Mouse (Mus musculus) limb, embryonic 11.5 days (tissue): ENCODE results near the gene Calr4. TPM values are rescaled to one million over a fixed set of nuclear protein-coding genes. Genes with fewer than 3 reads are reported as not detected.

Experiments used
- ATAC-seq: fragments of 200-750 bp; cut with Nextera tagmentation; 2 replicates; pipeline ENCODE4 v1.8.0; 2017; ENCODE audit warnings: low read depth; ENCODE audit not compliant: insufficient number of reproducible peaks, low FRiP score, low TSS enrichment
- DNase-seq: peaks from one replicate; pipeline ENCODE4 v3.0.0-alpha.2; 2015; ENCODE audit warnings: low spot score
- H3K27ac ChIP-seq: fragments of 300-500 bp; sonication (generic); replicated peaks from 2 replicates; pipeline ENCODE4 v1.5.1; 2014; ENCODE audit warnings: low read depth, mild to moderate bottlenecking, low read length
- H3K27me3 ChIP-seq: fragments of 300-500 bp; sonication (generic); 2 replicates; pipeline ENCODE4 v1.6.1; 2014; ENCODE audit warnings: mild to moderate bottlenecking, low read length, mixed read lengths; ENCODE audit not compliant: control insufficient read depth, insufficient read depth
- H3K36me3 ChIP-seq: fragments of 300-500 bp; sonication (generic); 2 replicates; pipeline ENCODE4 v1.6.1; 2014; ENCODE audit warnings: mild to moderate bottlenecking, low read length, moderate library complexity, mixed read lengths; ENCODE audit not compliant: control insufficient read depth, insufficient read depth
- H3K4me1 ChIP-seq: fragments of 300-500 bp; sonication (generic); 2 replicates; pipeline ENCODE4 v1.6.1; 2014; ENCODE audit warnings: low read length, mixed read lengths; ENCODE audit not compliant: control insufficient read depth, insufficient read depth
- H3K4me2 ChIP-seq: fragments of 300-500 bp; sonication (generic); 2 replicates; pipeline ENCODE4 v1.6.1; 2014; ENCODE audit warnings: low read depth, mild to moderate bottlenecking, moderate library complexity; ENCODE audit not compliant: severe bottlenecking
- H3K4me3 ChIP-seq: fragments of 300-500 bp; sonication (generic); 2 replicates; pipeline ENCODE4 v1.5.1; 2014; ENCODE audit warnings: low read depth, low read length
- H3K9ac ChIP-seq: fragments of 300-500 bp; sonication (generic); 2 replicates; pipeline ENCODE4 v1.6.1; 2014; ENCODE audit warnings: mild to moderate bottlenecking, low read length
- H3K9me3 ChIP-seq: fragments of 300-500 bp; sonication (generic); 2 replicates; pipeline ENCODE4 v1.6.1; 2016; ENCODE audit warnings: low read length; ENCODE audit not compliant: control insufficient read depth
- WGBS: fragments of 180-500 bp; shearing (Covaris S2); extraction: QIAGEN DNeasy Blood & Tissue Kit; methylation state at CpG from one replicate; pipeline ENCODE4 v1.1.7; 2014; 5-methylcytosine and 5-hydroxymethylcytosine counted together
- polyA plus RNA-seq: library from polyadenylated mRNA; unstranded; fragments of >200 nt; fragmentation: Nextera tagmentation; extraction: Ambion mirVana; gene quantifications from 2 replicates; pipeline ENCODE4 v1.2.1, GENCODE M21; 2014

Calr4 gene
- polyA plus RNA-seq, 1 experiment from 2014 or later = not detected

- Histone ChIP-seq H3K4me1 (no peaks in the 10 kb centered on the region), H3K36me3 (no peaks in the 10 kb centered on the region), H3K9me3 (no peaks in the 10 kb centered on the region), H3K27ac (peak within 1 kb of the TSS; percentile 36; the same call in 1 of the 2 replicates), H3K4me3 (peak within 1 kb of the TSS; percentile 77), H3K27me3 (no peaks in the 10 kb centered on the region), H3K4me2 (peak within 1 kb of the TSS; percentile 81), H3K9ac (peak within 1 kb of the TSS; percentile 82)
- 2% methylated on average over 41 of the region's 44 CpGs for WGBS
- peak; percentile 95 for DNase-seq
- peak; percentile 96 for ATAC-seq
These were observed 45.6 kb downstream of the Calr4 start, which contains the start of gene Eps15 for GRCm38 (mm10) chr4:109279689-109280458. Eps15 (plus strand) TSS chr4:109280268.

DNA sequence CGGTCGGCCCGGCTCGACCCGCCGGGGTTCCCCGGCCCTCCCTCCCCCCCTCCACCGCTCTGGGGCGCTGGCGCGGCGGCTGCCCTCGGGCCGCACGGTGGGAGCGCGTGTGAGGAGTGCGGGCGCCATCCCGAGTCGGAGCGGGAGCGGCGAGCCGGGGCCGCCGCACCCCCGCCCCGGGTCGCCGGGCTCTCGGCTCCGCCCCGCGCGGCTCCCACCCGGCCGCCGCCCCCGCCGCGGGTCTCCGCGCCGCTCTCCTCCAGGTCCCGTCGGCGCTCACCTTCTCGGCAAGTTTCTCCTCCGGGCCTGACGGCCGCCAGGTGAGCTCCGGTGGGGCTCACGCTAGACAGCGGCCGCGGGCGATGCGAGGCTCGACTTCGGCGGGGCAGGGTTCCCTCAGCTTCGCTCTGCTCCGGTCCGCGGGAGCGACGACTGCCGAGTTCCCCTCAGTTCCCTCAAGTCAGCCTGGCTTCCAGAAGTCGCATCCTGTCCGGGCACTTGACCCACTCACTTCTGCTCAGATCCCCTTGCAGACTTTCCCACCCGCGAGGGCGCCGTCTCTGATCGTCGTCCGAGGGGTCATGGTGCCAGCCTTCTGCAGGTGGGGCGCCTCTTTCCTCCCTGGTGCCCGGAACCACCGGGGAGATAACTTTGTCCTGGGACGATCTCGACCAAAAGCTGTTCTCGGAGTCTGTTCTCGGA, 46.3 kb downstream of the Calr4 start:
- DNase-seq (peak; percentile 59), ATAC-seq (peak; percentile 82)
- Histone ChIP-seq H3K4me2 (peak overlapping the region; percentile 81), H3K9ac (peak overlapping the region; percentile 82), H3K27me3 (no peaks in the 10 kb centered on the region), H3K36me3 (no peaks in the 10 kb centered on the region; the same call in 1 of the 2 replicates), H3K9me3 (no peaks in the 10 kb centered on the region), H3K27ac (peak overlapping the region; percentile 36; the same call in 1 of the 2 replicates), H3K4me1 (no peaks in the 10 kb centered on the region), H3K4me3 (peak overlapping the region; percentile 77)
- WGBS = under 1% methylated on average over 61 of the region's 85 CpGs

GRCm38 (mm10) chr4:109281161-109281560, 46.9 kb downstream of the Calr4 start:
- no peaks in the 10 kb centered on the region for H3K27me3 ChIP-seq
- peak overlapping the region; percentile 82; the same call in 1 of the 2 replicates for H3K9ac ChIP-seq
- H3K36me3 ChIP-seq = no peaks in the 10 kb centered on the region; the same call in 1 of the 2 replicates
- 6% methylated on average over 4 of the region's 4 CpGs for WGBS
- no peak overlapping the region for H3K27ac ChIP-seq
- H3K9me3 ChIP-seq = no peaks in the 10 kb centered on the region
- peak overlapping the region; percentile 81 for H3K4me2 ChIP-seq
- ATAC-seq (no peak), DNase-seq (no peak)
- no peaks in the 10 kb centered on the region for H3K4me1 ChIP-seq
- H3K4me3 ChIP-seq = peak overlapping the region; percentile 77

DNA sequence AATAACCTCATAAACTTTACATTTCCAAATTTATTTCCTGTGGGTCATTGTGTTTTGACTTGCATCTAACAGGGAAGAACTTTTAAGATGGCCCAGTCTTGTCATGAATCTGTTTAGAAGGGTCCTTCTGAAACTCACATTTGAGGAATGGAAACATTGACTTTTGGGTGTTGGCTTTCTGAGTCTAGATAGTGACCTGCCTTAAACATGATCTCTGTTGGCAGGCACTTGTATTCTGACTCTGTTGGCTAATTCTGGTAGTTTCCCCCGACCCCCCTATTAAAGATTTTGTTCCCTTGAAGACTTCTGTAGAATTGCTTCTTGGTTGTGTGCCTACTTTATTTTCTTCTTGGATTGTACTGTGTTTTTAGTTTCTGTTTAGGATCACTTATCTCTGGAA, 47.7 kb downstream of the Calr4 start:
- Histone ChIP-seq H3K4me2 (no peak overlapping the region), H3K9ac (no peak overlapping the region), H3K9me3 (no peaks in the 10 kb centered on the region), H3K4me3 (no peak overlapping the region), H3K4me1 (no peaks in the 10 kb centered on the region), H3K36me3 (no peaks in the 10 kb centered on the region; the same call in 1 of the 2 replicates), H3K27ac (no peak overlapping the region), H3K27me3 (no peaks in the 10 kb centered on the region)
- no peak for DNase-seq
- 94% methylated on average over 1 of the region's 1 CpGs for WGBS
- ATAC-seq = no peak

DNA sequence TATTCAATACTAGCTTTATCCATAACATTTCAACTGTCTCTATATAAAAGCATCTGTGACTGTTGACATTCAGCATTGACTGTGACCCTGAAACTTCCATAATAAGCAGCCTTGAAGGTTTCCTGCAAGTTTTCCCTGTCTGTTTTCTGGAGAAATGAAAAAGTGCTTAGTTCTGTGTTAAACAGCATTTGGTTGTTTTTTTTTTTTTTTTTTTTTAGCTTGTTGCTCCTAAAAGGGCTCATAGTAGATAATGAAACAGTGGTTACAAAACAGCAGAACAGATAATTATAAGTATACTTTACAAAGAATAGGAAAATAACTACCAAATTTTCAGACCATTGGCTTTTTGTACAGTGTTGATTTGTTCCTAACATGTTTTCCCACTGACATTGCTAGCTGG, 60.3 kb downstream of the Calr4 start:
- H3K9me3 ChIP-seq = no peaks in the 10 kb centered on the region
- H3K27me3 ChIP-seq = no peaks in the 10 kb centered on the region
- DNase-seq (no peak), ATAC-seq (no peak)
- no peak overlapping the region for H3K4me2 ChIP-seq
- H3K4me3 ChIP-seq = no peak overlapping the region
- H3K9ac ChIP-seq = no peak overlapping the region
- H3K4me1 ChIP-seq = no peaks in the 10 kb centered on the region
- H3K27ac ChIP-seq = no peak overlapping the region
- H3K36me3 ChIP-seq = no peaks in the 10 kb centered on the region

DNA sequence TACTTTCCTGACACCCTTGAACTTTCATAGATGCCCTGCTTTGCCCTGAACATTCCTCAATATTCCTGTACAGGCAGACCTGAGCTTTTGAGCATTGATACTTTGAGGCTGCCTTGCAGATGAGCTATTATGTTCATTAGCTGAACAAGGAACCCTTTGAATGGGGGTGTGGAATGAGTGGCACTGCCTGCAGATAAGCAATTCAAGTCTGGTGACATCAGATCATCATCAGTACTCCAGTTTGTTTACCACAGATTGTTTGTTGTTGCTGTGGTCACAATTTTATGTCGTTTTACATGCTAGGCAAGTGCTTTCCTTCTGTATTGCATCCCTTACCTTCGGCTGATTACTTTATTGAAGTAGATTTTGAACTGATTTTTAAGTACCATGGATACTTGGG, 62.2 kb downstream of the Calr4 start:
- no peak overlapping the region for H3K4me3 ChIP-seq
- no peaks in the 10 kb centered on the region for H3K4me1 ChIP-seq
- H3K9me3 ChIP-seq = no peaks in the 10 kb centered on the region
- H3K9ac ChIP-seq = no peak overlapping the region
- no peaks in the 10 kb centered on the region for H3K27me3 ChIP-seq
- no peak for ATAC-seq
- WGBS = 72% methylated on average over 2 of the region's 2 CpGs
- no peak overlapping the region for H3K27ac ChIP-seq
- DNase-seq = no peak
- H3K4me2 ChIP-seq = no peak overlapping the region
- no peaks in the 10 kb centered on the region for H3K36me3 ChIP-seq

GRCm38 (mm10) chr4:109299136-109299535, 64.9 kb downstream of the Calr4 start:
- no peak for ATAC-seq
- H3K4me2 ChIP-seq = no peak overlapping the region
- no peaks in the 10 kb centered on the region for H3K9me3 ChIP-seq
- H3K27me3 ChIP-seq = no peaks in the 10 kb centered on the region
- H3K27ac ChIP-seq = no peak overlapping the region
- no peak overlapping the region for H3K9ac ChIP-seq
- DNase-seq = no peak
- no peaks in the 10 kb centered on the region for H3K4me1 ChIP-seq
- no peak overlapping the region for H3K4me3 ChIP-seq
- no peaks in the 10 kb centered on the region for H3K36me3 ChIP-seq
